Comparison of ENCODE assay signal across 8 mouse cellular contexts in genomic region chr13:17694414-17694813, GRCm38 (mm10). TPM values are rescaled to one million over a fixed set of nuclear protein-coding genes. Genes with fewer than 3 reads are reported as not detected.
DNase-seq lines count a peak whose midpoint lies in the region; ATAC-seq and TF ChIP-seq lines count a peak whose summit lies in the region.

No protein-coding gene starts in this region.

- WGBS in limb, embryonic 10.5 days, result 1% methylated on average over 23 of the region's 25 CpGs
- WGBS in neural tube, embryonic 14.5 days, result under 1% methylated on average over 23 of the region's 25 CpGs

- H3K9me3 ChIP-seq in MEL (replicated peaks; ENCODE audit: insufficient read depth, low read length), result no peaks in the 10 kb centered on the region
- H3K9me3 ChIP-seq in limb, embryonic 10.5 days (replicated peaks), result no peaks in the 10 kb centered on the region
- no peaks in the 10 kb centered on the region for H3K9me3 ChIP-seq in neural tube, embryonic 14.5 days (ENCODE audit: control insufficient read depth, low read length)

- H3K36me3 ChIP-seq in MEL (ENCODE audit: control insufficient read depth in 1 of 2, insufficient read depth in 2 of 2, low read length in 2 of 2), result peaks cover 0 to 29% of the 10 kb centered on the region in 2 experiments; a peak in 3 of 4 replicates
- peaks cover 6% of the 10 kb centered on the region for H3K36me3 ChIP-seq in limb, embryonic 10.5 days
- H3K36me3 ChIP-seq in neural tube, embryonic 14.5 days (ENCODE audit: control insufficient read depth, insufficient read depth, low read length), result no peaks in the 10 kb centered on the region

- peak overlapping the region; percentile 78 for H3K27ac ChIP-seq in MEL (ENCODE audit: control insufficient read depth, low read depth, low read length)
- H3K27ac ChIP-seq in embryonic fibroblast, embryonic 13.5 days (ENCODE audit: insufficient read depth, low read length), result peak overlapping the region; percentile 88
- peak overlapping the region; percentile 92 for H3K27ac ChIP-seq in limb, embryonic 10.5 days
- peak overlapping the region; percentile 70 for H3K27ac ChIP-seq in neural tube, embryonic 14.5 days (ENCODE audit: low read depth, low read length)

- H3K4me1 ChIP-seq in MEL (ENCODE audit: control insufficient read depth in 1 of 2, insufficient read depth in 2 of 2, low read length in 2 of 2), result peaks cover 3 to 8% of the 10 kb centered on the region in 2 experiments
- H3K4me1 ChIP-seq in embryonic fibroblast, embryonic 13.5 days (ENCODE audit: control insufficient read depth, insufficient read depth, low read length), result peaks cover 6% of the 10 kb centered on the region
- 0 out of 2 replicates have a peak, but pooled peaks cover 5% of the 10 kb centered on the region for H3K4me1 ChIP-seq in limb, embryonic 10.5 days
- peaks cover 4% of the 10 kb centered on the region; the same call in 1 of the 2 replicates for H3K4me1 ChIP-seq in neural tube, embryonic 14.5 days (ENCODE audit: control insufficient read depth, insufficient read depth, low read length)

- peak overlapping the region; percentile 83 for H3K9ac ChIP-seq in MEL (ENCODE audit: control insufficient read depth, low read depth, low read length, poor library complexity, severe bottlenecking)
- H3K9ac ChIP-seq in neural tube, embryonic 14.5 days (replicated peaks; ENCODE audit: low read depth, low read length), result peak overlapping the region; percentile 54; the same call in 1 of the 2 replicates

- ATAC-seq in neural tube, embryonic 14.5 days (ENCODE audit: low read depth), result peak; percentile 83

- peak; percentile 44 to 55 for DNase-seq in layer of hippocampus, adult 8-10 months (ENCODE audit: low spot score in 2 of 2)
- DNase-seq in layer of hippocampus, adult 9-11 months, result no peak
- DNase-seq in MEL (ENCODE audit: low read depth, low spot score) (peak; percentile 78), MN1 (ENCODE audit: low spot score) (no peak)
- DNase-seq in limb, embryonic 10.5 days (ENCODE audit: low spot score), result no peak
- DNase-seq in gastrocnemius, adult 8-10 months (ENCODE audit: low spot score in 2 of 2), result no peak

- no peak for TF ChIP-seq POLR2A in MEL (IDR thresholded peaks at IDR 0.05; ENCODE audit: control insufficient read depth in 1 of 2, insufficient read depth in 1 of 2, low read depth in 1 of 2, low read length in 2 of 2, poor library complexity in 1 of 2)
- TF ChIP-seq POLR2A in embryonic fibroblast, embryonic 13.5 days (IDR thresholded peaks at IDR 0.05; ENCODE audit: low read depth, low read length), result peak; percentile 40; the same call in 1 of the 2 replicates

- H3K4me2 ChIP-seq in neural tube, embryonic 14.5 days (ENCODE audit: low read depth, low read length), result peak overlapping the region; percentile 43

- no peak for TF ChIP-seq CTCF in MEL (IDR thresholded peaks at IDR 0.05 in 2 of 3, conservative IDR thresholded peaks at IDR 0.05 in 1 of 3; ENCODE audit: control insufficient read depth in 1 of 3, insufficient read depth in 1 of 3, low read depth in 2 of 3, low read length in 3 of 3, poor library complexity in 1 of 3, severe bottlenecking in 1 of 3)
- TF ChIP-seq CTCF in embryonic fibroblast, embryonic 13.5 days (IDR thresholded peaks at IDR 0.05; ENCODE audit: borderline replicate concordance, insufficient read depth, low read length), result no peak

- H3K27me3 ChIP-seq in MEL (ENCODE audit: control insufficient read depth in 1 of 2, insufficient read depth in 2 of 2, low read length in 2 of 2), result no peaks in the 10 kb centered on the region
- H3K27me3 ChIP-seq in limb, embryonic 10.5 days (ENCODE audit: low read depth, poor library complexity, severe bottlenecking), result no peaks in the 10 kb centered on the region
- no peaks in the 10 kb centered on the region for H3K27me3 ChIP-seq in neural tube, embryonic 14.5 days (ENCODE audit: control insufficient read depth, insufficient read depth, low read length)

- TF ChIP-seq RAD21 in MEL (IDR thresholded peaks at IDR 0.05; ENCODE audit: low read depth, low read length), result no peak

- H3K4me3 ChIP-seq in MEL (ENCODE audit: control insufficient read depth in 1 of 2, insufficient read depth in 1 of 2, low read depth in 2 of 2, low read length in 2 of 2), result peak overlapping the region; percentile 87 to 93
- peak overlapping the region; percentile 87 for H3K4me3 ChIP-seq in embryonic fibroblast, embryonic 13.5 days (ENCODE audit: insufficient read depth, low read length)
- peak overlapping the region; percentile 80 for H3K4me3 ChIP-seq in limb, embryonic 10.5 days
- peak overlapping the region; percentile 61 for H3K4me3 ChIP-seq in neural tube, embryonic 14.5 days (ENCODE audit: low read depth, low read length)

- peaks cover 25% of the 10 kb centered on the region for H3K79me2 ChIP-seq in MEL (ENCODE audit: control insufficient read depth, insufficient read depth, low read length, poor library complexity)

- no peak for TF ChIP-seq EP300 in MEL (IDR thresholded peaks at IDR 0.05; ENCODE audit: low read depth in 1 of 2, low read length in 2 of 2)

TF ChIP-seq in MEL, 35 proteins besides CTCF, POLR2A, EP300 and RAD21:
- TF ChIP-seq E2F4 (IDR thresholded peaks at IDR 0.05; ENCODE audit: borderline replicate concordance, low read depth, low read length), result no peak
- no peak for TF ChIP-seq ZNF384 (IDR thresholded peaks at IDR 0.05; ENCODE audit: low read depth, low read length)
- no peak for TF ChIP-seq BHLHE40 (IDR thresholded peaks at IDR 0.05; ENCODE audit: borderline replicate concordance, low read depth, low read length)
- no peak for TF ChIP-seq NRF1 (IDR thresholded peaks at IDR 0.05; ENCODE audit: insufficient read depth, low read depth, low read length, poor library complexity, severe bottlenecking)
- no peak for TF ChIP-seq TAL1 (IDR thresholded peaks at IDR 0.05; ENCODE audit: low read length)
- TF ChIP-seq POLR2AphosphoS5 (IDR thresholded peaks at IDR 0.05; ENCODE audit: borderline replicate concordance, low read depth, low read length), result no peak
- TF ChIP-seq MAFK (IDR thresholded peaks at IDR 0.05; ENCODE audit: borderline replicate concordance, low read depth, low read length), result no peak
- no peak for TF ChIP-seq HCFC1 (IDR thresholded peaks at IDR 0.05; ENCODE audit: low read depth, low read length)
- no peak for TF ChIP-seq MXI1 (IDR thresholded peaks at IDR 0.05; ENCODE audit: low read depth, low read length)
- TF ChIP-seq CHD2 (IDR thresholded peaks at IDR 0.05; ENCODE audit: low read length), result no peak
- no peak for TF ChIP-seq MYC (IDR thresholded peaks at IDR 0.05; ENCODE audit: low read depth, low read length)

RNA-seq across cellular contexts. Expression of gene Mplkip, which starts 0.6 kb away (rescaled TPM):
- 10 to 100 TPM; 14.0 to 20.0 (median 17.9) TPM for total RNA-seq in layer of hippocampus, adult 8-10 months (2022)
- total RNA-seq in MEL (2012; rRNA removed), result 20.1 and 21.4 TPM in 2 replicates
- polyA plus RNA-seq in MEL (2012; ENCODE audit: insufficient read depth in 1 of 2, insufficient read length in 2 of 2, low read depth in 1 of 2, low replicate concordance in 2 of 2, missing spikeins in 1 of 2), result 10 to 100 TPM in 1 of 2 experiments, not detected in 1; 39.1 TPM
- 33.0 and 34.6 TPM in 2 replicates for polyA plus RNA-seq in embryonic fibroblast, embryonic 13.5 days (2011; ENCODE audit: insufficient read length, low read depth, missing spikeins)
- polyA plus RNA-seq in limb, embryonic 10.5 days (2016; fragmentation: Nextera tagmentation; extraction: Ambion mirVana), result 52.7 and 54.3 TPM in 2 replicates
- 47.7 and 55.4 TPM in 2 replicates for polyA plus RNA-seq in neural tube, embryonic 14.5 days (2014; fragmentation: Nextera tagmentation; extraction: Ambion mirVana)
- total RNA-seq in gastrocnemius, adult 8-10 months (2022), result 1 to 10 TPM; 3.0 to 6.4 (median 5.2) TPM

RNA-seq across cellular contexts. Expression of gene Sugct, which starts 0.9 kb away (rescaled TPM):
- 1 to 10 TPM; 3.1 to 3.7 (median 3.2) TPM for total RNA-seq in layer of hippocampus, adult 8-10 months (2022)
- 1.0 and 1.2 TPM in 2 replicates for total RNA-seq in MEL (2012; rRNA removed)
- 1 to 10 TPM in 1 of 2 experiments, not detected in 1; 3.0 TPM for polyA plus RNA-seq in MEL (2012; ENCODE audit: insufficient read depth in 1 of 2, insufficient read length in 2 of 2, low read depth in 1 of 2, low replicate concordance in 2 of 2, missing spikeins in 1 of 2)
- polyA plus RNA-seq in embryonic fibroblast, embryonic 13.5 days (2011; ENCODE audit: insufficient read length, low read depth, missing spikeins), result 2.1 and 3.3 TPM in 2 replicates
- 2.3 and 3.6 TPM in 2 replicates for polyA plus RNA-seq in limb, embryonic 10.5 days (2016; fragmentation: Nextera tagmentation; extraction: Ambion mirVana)
- polyA plus RNA-seq in neural tube, embryonic 14.5 days (2014; fragmentation: Nextera tagmentation; extraction: Ambion mirVana), result 2.2 and 2.3 TPM in 2 replicates
- 1 to 10 TPM in 2 of 4 experiments, under 1 TPM in 2; 0.29 to 1.3 (median 0.94) TPM for total RNA-seq in gastrocnemius, adult 8-10 months (2022)

Comparison
In these comparisons a context has a peak if more than half of its experiments do, and no peak if none do; other contexts are left out.
1. DNase-seq: peak in layer of hippocampus, adult 8-10 months (2 of 2) and MEL (single experiment); none in layer of hippocampus, adult 9-11 months (single experiment), limb, embryonic 10.5 days (single experiment), MN1 (single experiment) and gastrocnemius, adult 8-10 months (0 of 2).
2. Peak in every context shown above with its lines, with median percentiles within 50 percentile points of each other: H3K27ac ChIP-seq and H3K4me3 ChIP-seq.